Mouse (Mus musculus) forebrain, embryonic 16.5 days (tissue): ENCODE data around the gene Med15. TPM values are rescaled to one million over a fixed set of nuclear protein-coding genes. Genes with fewer than 3 reads are reported as not detected.

Experiments
- ATAC-seq: fragments of 200-750 bp; cut with Nextera tagmentation; 2 replicates; pipeline ENCODE4 v1.8.0; 2017; ENCODE audit warnings: mild to moderate bottlenecking, moderate library complexity
- H3K27ac ChIP-seq: fragments of 300-500 bp; sonication (generic); 2 replicates; pipeline ENCODE4 v1.5.1; 2014; ENCODE audit warnings: low read length, control low read depth
- H3K27me3 ChIP-seq: fragments of 300-500 bp; sonication (generic); replicated peaks from 2 replicates; pipeline ENCODE4 v1.6.1; 2014; ENCODE audit warnings: low read length; ENCODE audit not compliant: control insufficient read depth, insufficient read depth
- H3K36me3 ChIP-seq: fragments of 300-500 bp; sonication (generic); 2 replicates; pipeline ENCODE4 v1.6.1; 2014; ENCODE audit not compliant: control insufficient read depth, insufficient read depth
- H3K4me1 ChIP-seq: fragments of 300-500 bp; sonication (generic); replicated peaks from 2 replicates; pipeline ENCODE4 v1.6.1; 2014; ENCODE audit warnings: low read length; ENCODE audit not compliant: control insufficient read depth, insufficient read depth
- H3K4me2 ChIP-seq: fragments of 300-500 bp; sonication (generic); 2 replicates; pipeline ENCODE4 v1.6.1; 2014; ENCODE audit warnings: mild to moderate bottlenecking, low read length, control low read depth
- H3K4me3 ChIP-seq: fragments of 300-500 bp; sonication (generic); replicated peaks from 2 replicates; pipeline ENCODE4 v1.5.1; 2014; ENCODE audit warnings: mild to moderate bottlenecking, low read length, control low read depth
- H3K9ac ChIP-seq: fragments of 300-500 bp; sonication (generic); replicated peaks from 2 replicates; pipeline ENCODE4 v1.6.1; 2014; ENCODE audit warnings: low read depth, low read length, control low read depth
- H3K9me3 ChIP-seq: fragments of 300-500 bp; sonication (generic); 2 replicates; pipeline ENCODE4 v1.6.1; 2016; ENCODE audit warnings: low read length; ENCODE audit not compliant: control insufficient read depth
- WGBS: fragments of 180-500 bp; shearing (Covaris S2); extraction: QIAGEN DNeasy Blood & Tissue Kit; methylation state at CpG from one replicate; pipeline ENCODE4 v1.1.7; 2014; 5-methylcytosine and 5-hydroxymethylcytosine counted together
- polyA plus RNA-seq: library from polyadenylated mRNA; unstranded; fragments of >200 nt; fragmentation: Nextera tagmentation; extraction: Ambion mirVana; gene quantifications from 2 replicates; pipeline ENCODE4 v1.2.1, GENCODE M21; 2015

The Med15 gene
- 41.9 and 50.1 TPM in 2 replicates for polyA plus RNA-seq

DNA sequence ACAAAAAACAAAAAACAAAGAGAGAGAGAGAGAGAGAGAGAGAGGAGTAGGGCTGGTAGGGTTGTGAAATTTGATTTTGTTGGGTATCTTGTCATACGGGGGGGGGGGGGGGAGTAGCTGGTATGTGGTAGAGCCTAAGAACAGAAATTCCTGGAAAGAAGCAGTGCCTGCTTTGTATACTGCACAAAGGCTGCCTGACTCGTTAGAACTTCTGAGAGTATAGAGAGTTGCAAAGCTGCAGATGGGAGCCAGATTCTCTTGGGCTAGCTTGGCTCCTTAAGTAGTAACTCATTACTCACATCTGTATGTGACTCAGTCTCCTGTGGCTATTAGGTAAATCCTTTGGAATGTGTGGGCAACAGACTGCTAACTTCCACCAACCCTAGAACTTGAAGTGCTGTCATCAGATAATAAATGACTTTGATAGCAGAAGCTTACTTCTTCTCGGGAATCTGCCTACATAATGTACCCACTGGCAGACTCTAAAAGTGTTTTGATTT, at the start of gene Med15:
Gene Med15 (minus strand): TSS at position 51 of the 500 bp plus-strand sequence.
- WGBS: 47% methylated on average over 3 of the region's 3 CpGs

GRCm38 (mm10) chr16:17779692-17780091, 47.0 kb upstream of the Med15 start:
- H3K9me3 ChIP-seq: no peaks in the 10 kb centered on the region
- H3K27ac ChIP-seq: no peak overlapping the region
- H3K4me1 ChIP-seq: no peaks in the 10 kb centered on the region
- ATAC-seq: no peak
- H3K4me2 ChIP-seq: no peak overlapping the region
- no peak overlapping the region for H3K4me3 ChIP-seq
- WGBS: 88% methylated on average over 1 of the region's 1 CpGs
- H3K9ac ChIP-seq: no peak overlapping the region
- no peaks in the 10 kb centered on the region for H3K27me3 ChIP-seq
- H3K36me3 ChIP-seq: peaks cover 26% of the 10 kb centered on the region

More for the DNA sequence above, at the start of gene Med15:
- no peak within 1 kb of the TSS for H3K4me2 ChIP-seq
- ATAC-seq: no peak
- no peak within 1 kb of the TSS for H3K4me3 ChIP-seq
- no peak within 1 kb of the TSS for H3K9ac ChIP-seq
- H3K4me1 ChIP-seq: no peaks in the 10 kb centered on the region
- H3K27ac ChIP-seq: no peak within 1 kb of the TSS
- no peaks in the 10 kb centered on the region for H3K9me3 ChIP-seq
- 0 out of 2 replicates have a peak, but pooled peaks cover 3% of the 10 kb centered on the region for H3K27me3 ChIP-seq
- H3K36me3 ChIP-seq: no peaks in the 10 kb centered on the region

DNA sequence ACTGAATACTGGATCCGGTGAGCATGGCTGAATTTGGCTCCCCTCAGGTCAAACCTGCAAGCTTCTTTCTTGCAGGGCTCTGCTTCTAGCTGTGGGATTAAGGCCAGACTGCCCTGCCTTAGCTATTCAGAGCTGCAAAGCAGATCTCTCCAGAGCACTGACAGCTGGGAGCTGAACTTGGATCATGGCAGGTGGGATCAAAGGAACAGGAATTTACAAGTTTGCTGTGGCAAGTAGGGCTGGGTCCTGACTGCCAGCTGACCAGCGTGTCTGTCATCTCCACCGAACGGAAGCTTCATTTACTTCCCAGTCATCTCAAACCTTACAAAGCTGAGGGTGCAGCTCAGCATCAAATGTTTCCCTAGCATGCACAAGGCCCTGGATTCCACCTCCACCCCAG, 45.5 kb upstream of the Med15 start:
- WGBS: 86% methylated on average over 4 of the region's 4 CpGs
- Histone ChIP-seq H3K4me2 (no peak overlapping the region), H3K4me3 (no peak overlapping the region), H3K9ac (no peak overlapping the region), H3K9me3 (no peaks in the 10 kb centered on the region), H3K4me1 (no peaks in the 10 kb centered on the region), H3K27me3 (no peaks in the 10 kb centered on the region), H3K36me3 (peaks cover 29% of the 10 kb centered on the region), H3K27ac (no peak overlapping the region)
- ATAC-seq: no peak

GRCm38 (mm10) chr16:17776828-17777227, 44.1 kb upstream of the Med15 start:
- Histone ChIP-seq H3K9me3 (no peaks in the 10 kb centered on the region), H3K4me3 (no peak overlapping the region), H3K27ac (no peak overlapping the region), H3K36me3 (peaks cover 35% of the 10 kb centered on the region), H3K4me2 (no peak overlapping the region), H3K27me3 (no peaks in the 10 kb centered on the region), H3K4me1 (no peaks in the 10 kb centered on the region), H3K9ac (no peak overlapping the region)
- ATAC-seq: no peak
- WGBS: 64% methylated on average over 11 of the region's 11 CpGs

- Histone ChIP-seq H3K4me1 (no peaks in the 10 kb centered on the region), H3K27me3 (no peaks in the 10 kb centered on the region), H3K4me3 (no peak overlapping the region), H3K36me3 (peaks cover 26% of the 10 kb centered on the region; the same call in 1 of the 2 replicates), H3K4me2 (no peak overlapping the region), H3K27ac (no peak overlapping the region), H3K9ac (no peak overlapping the region), H3K9me3 (no peaks in the 10 kb centered on the region)
- 77% methylated on average over 4 of the region's 4 CpGs for WGBS
- no peak for ATAC-seq
These were observed 38.6 kb upstream of the Med15 start for GRCm38 (mm10) chr16:17771117-17771865.

- Histone ChIP-seq H3K36me3 (peaks cover 21% of the 10 kb centered on the region; the same call in 1 of the 2 replicates), H3K4me2 (no peak overlapping the region), H3K4me3 (no peak overlapping the region), H3K27me3 (no peaks in the 10 kb centered on the region), H3K4me1 (no peaks in the 10 kb centered on the region; the same call in 1 of the 2 replicates), H3K9ac (no peak overlapping the region), H3K27ac (no peak overlapping the region), H3K9me3 (no peaks in the 10 kb centered on the region)
- ATAC-seq: no peak
- WGBS: 82% methylated on average over 7 of the region's 7 CpGs
These were observed 36.1 kb upstream of the Med15 start for GRCm38 (mm10) chr16:17768834-17769233.

DNA sequence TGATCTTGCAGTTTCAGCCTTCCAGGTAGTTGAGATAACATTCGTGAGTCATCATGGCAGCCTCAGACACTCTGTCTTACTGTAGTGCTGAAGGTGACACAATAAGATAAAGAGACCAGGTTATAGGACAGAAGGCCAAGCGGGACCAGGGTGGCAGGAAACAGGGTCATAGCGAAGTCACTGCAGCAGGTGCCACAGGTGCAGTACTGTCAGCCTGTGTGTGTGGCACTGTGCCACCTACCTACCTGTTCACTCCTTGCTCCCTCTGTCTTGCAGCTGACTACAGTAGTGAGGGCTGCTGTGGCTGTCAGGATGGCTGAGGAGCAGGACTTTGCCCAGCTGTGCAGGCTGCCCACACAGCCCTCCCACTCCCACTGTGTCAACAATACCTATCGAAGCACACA, 31.4 kb upstream of the Med15 start:
- 90% methylated on average over 4 of the region's 4 CpGs for WGBS
- Histone ChIP-seq H3K4me2 (no peak overlapping the region), H3K4me3 (no peak overlapping the region), H3K4me1 (peaks cover 22% of the 10 kb centered on the region), H3K27me3 (no peaks in the 10 kb centered on the region), H3K9ac (no peak overlapping the region), H3K9me3 (no peaks in the 10 kb centered on the region), H3K27ac (no peak overlapping the region), H3K36me3 (peaks cover 13% of the 10 kb centered on the region; the same call in 1 of the 2 replicates)
- no peak for ATAC-seq

GRCm38 (mm10) chr16:17761074-17761473, 28.4 kb upstream of the Med15 start:
- H3K36me3 ChIP-seq: no peaks in the 10 kb centered on the region
- ATAC-seq: no peak
- H3K4me1 ChIP-seq: peaks cover 26% of the 10 kb centered on the region
- H3K27ac ChIP-seq: no peak overlapping the region
- H3K4me2 ChIP-seq: peak overlapping the region; percentile 89; the same call in 1 of the 2 replicates
- H3K27me3 ChIP-seq: no peaks in the 10 kb centered on the region
- H3K4me3 ChIP-seq: no peak overlapping the region
- H3K9me3 ChIP-seq: no peaks in the 10 kb centered on the region
- WGBS: 52% methylated on average over 1 of the region's 1 CpGs
- H3K9ac ChIP-seq: no peak overlapping the region

DNA sequence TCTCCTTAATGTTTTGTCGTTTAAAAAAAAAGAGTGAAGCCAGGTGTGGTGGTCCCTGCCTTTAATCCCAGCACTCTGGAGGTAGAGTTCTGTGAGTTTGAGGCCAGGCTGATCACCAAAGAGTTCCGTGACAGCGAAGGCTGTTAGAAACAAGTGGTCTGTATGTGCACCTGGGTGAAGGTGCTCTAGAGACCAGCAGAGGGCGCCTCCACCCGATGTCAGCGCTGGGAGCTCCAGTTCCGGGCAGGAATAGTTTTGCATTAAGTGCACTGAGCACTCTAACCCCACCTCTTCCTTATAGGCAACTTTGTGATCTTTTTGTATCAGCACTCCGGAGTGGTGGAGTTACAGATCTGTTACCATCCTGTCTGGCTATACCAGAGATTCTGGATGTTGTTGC, 28.0 kb upstream of the Med15 start:
- Histone ChIP-seq H3K27me3 (no peaks in the 10 kb centered on the region), H3K9me3 (no peaks in the 10 kb centered on the region), H3K4me2 (peak overlapping the region; percentile 89), H3K27ac (no peak overlapping the region), H3K9ac (no peak overlapping the region; the same call in 1 of the 2 replicates), H3K36me3 (no peaks in the 10 kb centered on the region), H3K4me3 (peak overlapping the region; percentile 84), H3K4me1 (peaks cover 26% of the 10 kb centered on the region)
- 42% methylated on average over 8 of the region's 8 CpGs for WGBS
- no peak for ATAC-seq
